ENCODE assay signal across 17 mouse cellular contexts in the genomic region with DNA sequence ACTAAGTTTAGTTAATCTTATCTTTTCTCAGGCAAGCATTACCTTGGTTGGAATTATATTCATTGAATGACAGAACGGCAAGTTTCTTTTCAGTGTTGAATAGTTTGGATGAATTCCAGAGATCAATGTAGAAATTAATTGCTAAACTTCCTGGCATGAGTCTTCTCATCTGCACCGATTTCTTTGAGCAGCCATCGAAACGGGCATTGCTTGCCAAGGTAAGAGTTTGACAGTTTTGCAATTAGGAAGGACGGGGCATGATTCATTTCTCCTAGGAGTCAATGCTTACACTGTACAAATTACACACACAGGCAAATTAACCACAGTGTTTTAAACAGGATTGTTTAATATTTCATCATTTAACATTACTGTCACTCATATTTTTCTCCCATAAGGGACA.
DNase-seq lines count a peak whose midpoint lies in the region; ATAC-seq lines count a peak whose summit lies in the region.
"Had no signal": no experiment of that assay in that cellular context is flagged by ENCODE, and none has a peak within 500 bp of the region (broad histone marks: within the 10 kb centered on the region; RNA-seq: fewer than 3 reads in every experiment).

No protein-coding gene starts in this region.

- H3K36me3 ChIP-seq in forebrain, embryonic 14.5 days (ENCODE audit: control insufficient read depth, insufficient read depth, low read length) = no peaks in the 10 kb centered on the region
- H3K36me3 ChIP-seq in forebrain, embryonic 10.5 days (replicated peaks) = no peaks in the 10 kb centered on the region
- no peaks in the 10 kb centered on the region for H3K36me3 ChIP-seq in midbrain, embryonic 16.5 days (ENCODE audit: control insufficient read depth, insufficient read depth, low read length)
- no peaks in the 10 kb centered on the region for H3K36me3 ChIP-seq in midbrain, embryonic 11.5 days (ENCODE audit: control insufficient read depth, insufficient read depth, low read length)
- H3K36me3 ChIP-seq: embryonic facial prominence, embryonic 13.5 days; heart, embryonic 12.5 days had no signal

- ATAC-seq in forebrain, embryonic 14.5 days = peak; percentile 50; the same call in 1 of the 2 replicates
- ATAC-seq in midbrain, embryonic 16.5 days = 0 out of 2 replicates have a peak, but pooled peaks have one; percentile 39
- no peak for ATAC-seq in midbrain, embryonic 11.5 days (ENCODE audit: low FRiP score)
- ATAC-seq: hindbrain, embryonic 16.5 days had no signal

- no peak overlapping the region for H3K4me2 ChIP-seq in forebrain, embryonic 14.5 days (ENCODE audit: low read length)
- no peak overlapping the region for H3K4me2 ChIP-seq in midbrain, embryonic 16.5 days (ENCODE audit: low read length)
- H3K4me2 ChIP-seq in midbrain, embryonic 11.5 days = no peak overlapping the region
- H3K4me2 ChIP-seq: embryonic facial prominence, embryonic 13.5 days; heart, embryonic 12.5 days had no signal

- no peak overlapping the region for H3K9ac ChIP-seq in forebrain, embryonic 14.5 days (ENCODE audit: low read length)
- H3K9ac ChIP-seq in midbrain, embryonic 16.5 days (ENCODE audit: low read depth, low read length) = no peak overlapping the region
- H3K9ac ChIP-seq in midbrain, embryonic 11.5 days (ENCODE audit: low read length) = no peak overlapping the region
- H3K9ac ChIP-seq: embryonic facial prominence, embryonic 13.5 days; heart, embryonic 12.5 days had no signal

- DNase-seq in forebrain, embryonic 14.5 days (ENCODE audit: low spot score) = peak; percentile 54
- no peak for DNase-seq in forebrain, embryonic 10.5 days (ENCODE audit: extremely low spot score, low spot score)
- DNase-seq in midbrain, embryonic 11.5 days (ENCODE audit: low spot score, missing footprints) = no peak
- DNase-seq in brain, adult 2 months (ENCODE audit: low read depth, low spot score) = peak; percentile 11
- no peak for DNase-seq in gastrocnemius, postnatal 25 days
- DNase-seq in retina, postnatal 1 day = no peak
- DNase-seq: adrenal gland, adult 8-10 months; cerebellum, adult 18-20 months; cerebellum, adult 9-11 months; cerebellum, postnatal 36 days; heart, adult 2 months; heart, postnatal 36 days; kidney, adult 11 months had no signal

- no peak overlapping the region for H3K4me3 ChIP-seq in forebrain, embryonic 14.5 days (ENCODE audit: low read depth, low read length)
- no peak overlapping the region for H3K4me3 ChIP-seq in forebrain, embryonic 10.5 days
- no peak overlapping the region for H3K4me3 ChIP-seq in midbrain, embryonic 16.5 days (ENCODE audit: low read depth, low read length)
- no peak overlapping the region for H3K4me3 ChIP-seq in midbrain, embryonic 11.5 days (ENCODE audit: low read depth, low read length)
- H3K4me3 ChIP-seq: embryonic facial prominence, embryonic 13.5 days; heart, adult 2 months; heart, embryonic 12.5 days had no signal

- WGBS in forebrain, embryonic 14.5 days = 45% methylated on average over 5 of the region's 5 CpGs
- WGBS in forebrain, embryonic 10.5 days = 89% methylated on average over 5 of the region's 5 CpGs
- WGBS in midbrain, embryonic 16.5 days = 63% methylated on average over 5 of the region's 5 CpGs
- 94% methylated on average over 5 of the region's 5 CpGs for WGBS in midbrain, embryonic 11.5 days

- H3K9me3 ChIP-seq in forebrain, embryonic 14.5 days (replicated peaks; ENCODE audit: control insufficient read depth, low read length) = no peaks in the 10 kb centered on the region
- no peaks in the 10 kb centered on the region for H3K9me3 ChIP-seq in forebrain, embryonic 10.5 days
- no peaks in the 10 kb centered on the region for H3K9me3 ChIP-seq in midbrain, embryonic 16.5 days (replicated peaks; ENCODE audit: control insufficient read depth, low read length, poor library complexity, severe bottlenecking)
- no peaks in the 10 kb centered on the region for H3K9me3 ChIP-seq in midbrain, embryonic 11.5 days (ENCODE audit: control insufficient read depth, low read length)
- H3K9me3 ChIP-seq: embryonic facial prominence, embryonic 13.5 days; heart, embryonic 12.5 days had no signal

- H3K4me1 ChIP-seq in forebrain, embryonic 14.5 days (ENCODE audit: control insufficient read depth, insufficient read depth, low read length) = peaks cover 3% of the 10 kb centered on the region; the same call in 1 of the 2 replicates
- peaks cover 5% of the 10 kb centered on the region for H3K4me1 ChIP-seq in forebrain, embryonic 10.5 days
- H3K4me1 ChIP-seq in midbrain, embryonic 16.5 days (ENCODE audit: control insufficient read depth, insufficient read depth, low read length) = no peaks in the 10 kb centered on the region
- H3K4me1 ChIP-seq in midbrain, embryonic 11.5 days (ENCODE audit: control insufficient read depth, insufficient read depth, low read length) = peaks cover 3% of the 10 kb centered on the region; the same call in 1 of the 2 replicates
- H3K4me1 ChIP-seq: embryonic facial prominence, embryonic 13.5 days; heart, embryonic 12.5 days had no signal

- no peak overlapping the region for H3K27ac ChIP-seq in forebrain, embryonic 14.5 days (ENCODE audit: low read depth, low read length)
- H3K27ac ChIP-seq in forebrain, embryonic 10.5 days = no peak overlapping the region
- no peak overlapping the region for H3K27ac ChIP-seq in midbrain, embryonic 16.5 days (ENCODE audit: low read length)
- no peak overlapping the region for H3K27ac ChIP-seq in midbrain, embryonic 11.5 days (ENCODE audit: low read depth, low read length)
- H3K27ac ChIP-seq: embryonic facial prominence, embryonic 13.5 days; heart, adult 2 months had no signal

- no peaks in the 10 kb centered on the region for H3K27me3 ChIP-seq in forebrain, embryonic 14.5 days (replicated peaks; ENCODE audit: control insufficient read depth, insufficient read depth, low read length)
- H3K27me3 ChIP-seq in forebrain, embryonic 10.5 days (ENCODE audit: poor library complexity, severe bottlenecking) = no peaks in the 10 kb centered on the region
- no peaks in the 10 kb centered on the region for H3K27me3 ChIP-seq in midbrain, embryonic 16.5 days (ENCODE audit: control insufficient read depth, insufficient read depth, low read depth, low read length)
- H3K27me3 ChIP-seq in midbrain, embryonic 11.5 days (ENCODE audit: control insufficient read depth, insufficient read depth, low read length) = no peaks in the 10 kb centered on the region
- H3K27me3 ChIP-seq: embryonic facial prominence, embryonic 13.5 days; heart, embryonic 12.5 days had no signal

Comparison
In these comparisons a context has a peak if more than half of its experiments do, and no peak if none do; other contexts are left out.
1. DNase-seq: peak in forebrain, embryonic 14.5 days (single experiment) and brain, adult 2 months (single experiment); none in forebrain, embryonic 10.5 days (single experiment), midbrain, embryonic 11.5 days (single experiment), gastrocnemius, postnatal 25 days (single experiment) and retina, postnatal 1 day (single experiment).